Mouse (Mus musculus) liver, embryonic 12.5 days (tissue): Measurements from ENCODE around the gene Igsf11. TPM values are rescaled to one million over a fixed set of nuclear protein-coding genes. Genes with fewer than 3 reads are reported as not detected.

Source experiments
- ATAC-seq: fragments of 200-750 bp; cut with Nextera tagmentation; 2 replicates; pipeline ENCODE4 v1.8.0; 2017; ENCODE audit warnings: moderate number of reproducible peaks, mild to moderate bottlenecking, moderate library complexity
- H3K27ac ChIP-seq: fragments of 300-500 bp; sonication (generic); 2 replicates; pipeline ENCODE4 v1.5.1; 2016; ENCODE audit warnings: mild to moderate bottlenecking
- H3K27me3 ChIP-seq: fragments of 300-500 bp; sonication (generic); replicated peaks from 2 replicates; pipeline ENCODE4 v1.6.1; 2016; ENCODE audit warnings: mild to moderate bottlenecking, moderate library complexity
- H3K36me3 ChIP-seq: fragments of 300-500 bp; sonication (generic); 2 replicates; pipeline ENCODE4 v1.6.1; 2016; ENCODE audit warnings: mild to moderate bottlenecking, moderate library complexity
- H3K4me1 ChIP-seq: fragments of 300-500 bp; sonication (generic); 2 replicates; pipeline ENCODE4 v1.6.1; 2016
- H3K4me2 ChIP-seq: fragments of 300-500 bp; sonication (generic); 2 replicates; pipeline ENCODE4 v1.6.1; 2016; ENCODE audit warnings: mild to moderate bottlenecking, moderate library complexity
- H3K4me3 ChIP-seq: fragments of 300-500 bp; sonication (generic); 2 replicates; pipeline ENCODE4 v1.5.1; 2016; ENCODE audit warnings: mild to moderate bottlenecking, moderate library complexity
- H3K9ac ChIP-seq: fragments of 300-500 bp; sonication (generic); 2 replicates; pipeline ENCODE4 v1.6.1; 2016; ENCODE audit warnings: mild to moderate bottlenecking, moderate library complexity
- H3K9me3 ChIP-seq: fragments of 300-500 bp; sonication (generic); replicated peaks from 2 replicates; pipeline ENCODE4 v1.6.1; 2016; ENCODE audit warnings: mild to moderate bottlenecking, moderate library complexity
- WGBS: fragments of 180-500 bp; shearing (Covaris S2); methylation state at CpG from one replicate; pipeline ENCODE4 v1.1.7; 2016; ENCODE audit not compliant: insufficient replicate concordance; 5-methylcytosine and 5-hydroxymethylcytosine counted together
- polyA plus RNA-seq: library from polyadenylated mRNA; unstranded; fragments of >200 nt; fragmentation: Nextera tagmentation; extraction: Ambion mirVana; gene quantifications from 2 replicates; pipeline ENCODE4 v1.2.1, GENCODE M21; 2016

Gene Igsf11
- polyA plus RNA-seq, 1 experiment from 2014 or later, result 0.11 TPM

DNA sequence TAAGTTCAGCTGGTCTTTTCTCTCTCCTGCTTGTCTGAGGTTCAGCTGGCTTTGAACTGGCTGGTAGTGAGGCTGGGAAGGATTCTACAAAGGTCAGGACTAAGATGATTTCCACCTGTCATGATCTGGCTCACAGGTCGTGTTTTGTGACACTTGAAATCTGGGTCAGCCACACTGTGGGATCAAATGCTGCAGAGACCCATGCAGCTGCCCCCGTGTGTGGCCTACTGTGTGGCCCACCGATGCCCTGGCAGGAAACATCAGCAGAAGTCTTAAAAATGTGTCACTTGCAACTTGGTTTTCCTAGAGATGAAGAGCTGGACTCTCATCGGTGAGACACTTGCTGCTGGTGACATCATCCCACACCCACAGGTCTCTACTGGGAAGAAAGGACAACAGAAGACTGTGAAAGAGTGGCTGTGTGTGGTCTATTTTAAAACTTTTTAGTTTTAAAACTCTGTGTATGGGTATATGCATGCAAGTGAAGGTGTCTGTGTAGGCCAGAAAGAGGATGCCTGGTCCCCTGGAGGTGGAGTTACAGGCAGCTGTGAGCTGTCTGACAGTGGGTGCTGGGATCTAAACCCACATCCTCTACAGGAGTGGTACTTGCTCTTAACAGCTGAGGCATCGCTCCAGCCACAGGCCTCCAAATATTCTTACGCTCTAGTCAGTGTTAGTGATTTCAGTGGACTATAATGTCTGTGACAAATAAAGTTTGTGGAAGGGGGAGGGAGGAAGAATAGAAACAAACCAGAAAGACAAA lies 106.2 kb downstream of the Igsf11 start:
- WGBS, result 67% methylated on average over 6 of the region's 6 CpGs
- H3K4me2 ChIP-seq, result no peak overlapping the region
- ATAC-seq, result no peak

DNA sequence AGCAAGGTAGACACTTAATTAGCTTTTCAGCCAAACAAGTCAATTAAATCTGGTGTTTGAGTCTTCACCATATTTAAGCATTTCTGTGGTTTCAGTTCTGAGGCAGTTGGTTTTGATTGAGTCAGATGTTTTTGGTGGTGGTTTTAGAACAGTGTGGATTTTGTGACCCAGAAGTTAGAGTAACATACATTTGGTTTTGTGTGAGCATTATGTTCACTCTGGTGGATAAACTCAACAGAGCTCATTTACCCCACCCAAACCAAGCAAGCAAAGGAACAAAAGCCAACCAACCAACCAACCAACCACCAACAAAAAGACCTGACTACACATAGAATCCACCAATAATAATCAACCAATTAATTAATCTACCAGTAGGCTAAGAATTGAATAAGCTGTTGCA lies 106.8 kb downstream of the Igsf11 start:
- Histone ChIP-seq H3K4me1 (no peaks in the 10 kb centered on the region), H3K9me3 (no peaks in the 10 kb centered on the region), H3K27me3 (no peaks in the 10 kb centered on the region), H3K4me2 (no peak overlapping the region), H3K36me3 (no peaks in the 10 kb centered on the region), H3K27ac (no peak overlapping the region), H3K9ac (no peak overlapping the region), H3K4me3 (no peak overlapping the region)
- ATAC-seq, result no peak

More for the DNA sequence above, 106.2 kb downstream of the Igsf11 start:
- Histone ChIP-seq H3K4me3 (no peak overlapping the region), H3K27me3 (no peaks in the 10 kb centered on the region), H3K27ac (no peak overlapping the region), H3K4me1 (no peaks in the 10 kb centered on the region), H3K36me3 (no peaks in the 10 kb centered on the region), H3K9me3 (no peaks in the 10 kb centered on the region), H3K9ac (no peak overlapping the region)

DNA sequence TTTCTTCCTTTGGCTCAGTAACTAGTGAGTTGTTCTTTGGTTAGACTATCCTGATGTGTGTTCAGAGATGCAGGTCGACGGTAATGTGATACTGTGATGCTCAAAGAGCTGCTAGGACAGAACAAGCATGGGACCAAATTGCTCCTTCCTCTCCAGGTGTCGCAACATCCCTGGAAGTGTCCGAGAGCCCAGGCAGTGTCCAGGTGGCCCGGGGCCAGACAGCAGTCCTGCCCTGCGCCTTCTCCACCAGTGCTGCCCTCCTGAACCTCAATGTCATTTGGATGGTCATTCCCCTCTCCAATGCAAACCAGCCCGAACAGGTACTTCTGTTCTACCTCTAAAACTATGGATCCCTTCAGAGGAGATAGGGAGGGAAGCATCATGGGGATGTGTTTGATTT lies 114.5 kb downstream of the Igsf11 start:
- Histone ChIP-seq H3K27me3 (no peaks in the 10 kb centered on the region), H3K4me3 (no peak overlapping the region), H3K27ac (no peak overlapping the region), H3K4me2 (no peak overlapping the region), H3K36me3 (no peaks in the 10 kb centered on the region), H3K9me3 (no peaks in the 10 kb centered on the region), H3K9ac (no peak overlapping the region), H3K4me1 (no peaks in the 10 kb centered on the region)
- 73% methylated on average over 7 of the region's 7 CpGs for WGBS
- ATAC-seq, result no peak

DNA sequence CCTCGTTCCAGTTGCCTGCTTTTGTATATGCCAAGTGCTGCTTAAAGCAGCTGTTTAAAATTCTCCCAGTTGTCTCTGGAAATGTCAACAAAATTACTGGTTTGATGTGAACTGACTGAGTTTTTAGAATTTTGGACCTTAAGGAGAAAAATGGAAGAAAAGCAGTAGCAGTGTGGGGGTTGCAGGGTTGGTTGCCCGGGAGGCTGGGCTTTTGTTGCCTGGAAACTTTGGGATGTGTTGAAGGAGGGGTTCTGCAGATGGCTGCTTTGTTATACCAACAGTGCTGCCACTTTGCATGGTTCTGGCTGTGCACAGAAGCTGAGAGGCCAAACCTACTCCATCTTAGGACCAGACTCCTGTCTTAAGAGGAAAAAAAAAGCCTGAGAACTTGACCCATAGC lies 127.0 kb downstream of the Igsf11 start:
- Histone ChIP-seq H3K27ac (no peak overlapping the region), H3K4me1 (no peaks in the 10 kb centered on the region), H3K4me3 (no peak overlapping the region), H3K9me3 (no peaks in the 10 kb centered on the region), H3K9ac (no peak overlapping the region), H3K36me3 (no peaks in the 10 kb centered on the region), H3K4me2 (no peak overlapping the region), H3K27me3 (no peaks in the 10 kb centered on the region)
- ATAC-seq, result no peak
- WGBS, result 78% methylated on average over 2 of the region's 2 CpGs

GRCm38 (mm10) chr16:39025989-39026736 lies 133.7 kb downstream of the Igsf11 start:
- Histone ChIP-seq H3K4me3 (no peak overlapping the region), H3K4me1 (no peaks in the 10 kb centered on the region), H3K9me3 (no peaks in the 10 kb centered on the region), H3K27ac (no peak overlapping the region), H3K4me2 (no peak overlapping the region), H3K9ac (no peak overlapping the region), H3K36me3 (no peaks in the 10 kb centered on the region), H3K27me3 (no peaks in the 10 kb centered on the region)
- no peak for ATAC-seq
- 73% methylated on average over 8 of the region's 8 CpGs for WGBS

DNA sequence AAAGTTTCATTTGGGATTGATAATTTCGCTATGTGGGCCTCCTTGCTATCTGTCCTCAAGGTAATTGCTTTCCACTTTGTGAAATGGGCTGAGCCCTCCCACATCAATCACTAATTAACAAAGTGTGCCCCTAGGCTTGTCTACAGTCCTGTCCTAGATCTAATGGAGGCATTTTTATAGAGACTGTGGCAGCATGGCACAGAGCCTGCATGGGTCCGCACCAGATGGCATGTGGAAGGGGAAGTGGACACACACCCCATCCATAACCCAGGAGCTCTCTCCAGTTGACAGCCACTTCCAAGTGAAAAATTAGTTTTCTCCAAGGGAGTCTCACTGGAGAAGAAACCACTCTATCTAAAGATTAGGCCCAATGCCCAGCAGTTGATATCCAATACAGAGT lies 138.9 kb downstream of the Igsf11 start:
- no peaks in the 10 kb centered on the region for H3K4me1 ChIP-seq
- no peak overlapping the region for H3K4me3 ChIP-seq
- WGBS, result 68% methylated on average over 2 of the region's 2 CpGs
- H3K4me2 ChIP-seq, result no peak overlapping the region
- H3K27me3 ChIP-seq, result no peaks in the 10 kb centered on the region
- H3K36me3 ChIP-seq, result no peaks in the 10 kb centered on the region
- no peak overlapping the region for H3K27ac ChIP-seq
- ATAC-seq, result no peak
- no peaks in the 10 kb centered on the region for H3K9me3 ChIP-seq
- no peak overlapping the region for H3K9ac ChIP-seq

DNA sequence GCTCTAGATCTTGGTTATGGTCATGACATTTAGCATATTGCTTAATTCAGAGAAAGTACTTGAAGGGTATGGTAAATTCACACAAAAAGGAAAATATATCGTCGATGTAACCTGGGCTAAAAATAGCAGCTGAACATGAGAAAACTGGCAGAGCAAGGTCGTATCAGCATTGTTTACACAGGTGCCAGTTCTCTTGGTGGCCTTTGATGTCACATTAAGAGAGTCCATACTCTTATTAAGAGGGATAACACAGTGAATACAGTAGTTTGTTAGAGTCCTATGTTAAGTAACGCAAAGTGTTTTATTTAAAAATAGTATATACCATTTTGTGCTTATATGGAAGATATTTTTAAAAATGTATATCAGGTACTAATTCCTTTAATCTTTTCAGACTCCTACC lies 144.8 kb downstream of the Igsf11 start:
- H3K27ac ChIP-seq, result no peak overlapping the region
- no peaks in the 10 kb centered on the region for H3K27me3 ChIP-seq
- no peak overlapping the region for H3K4me2 ChIP-seq
- H3K4me3 ChIP-seq, result no peak overlapping the region
- H3K9me3 ChIP-seq, result no peaks in the 10 kb centered on the region
- H3K9ac ChIP-seq, result no peak overlapping the region
- H3K36me3 ChIP-seq, result no peaks in the 10 kb centered on the region
- WGBS, result 63% methylated on average over 4 of the region's 4 CpGs
- H3K4me1 ChIP-seq, result no peaks in the 10 kb centered on the region
- ATAC-seq, result no peak

- Histone ChIP-seq H3K27ac (no peak overlapping the region), H3K4me1 (no peaks in the 10 kb centered on the region), H3K9me3 (no peaks in the 10 kb centered on the region), H3K27me3 (no peaks in the 10 kb centered on the region), H3K4me2 (no peak overlapping the region), H3K9ac (no peak overlapping the region), H3K36me3 (no peaks in the 10 kb centered on the region), H3K4me3 (no peak overlapping the region)
- 59% methylated on average over 5 of the region's 5 CpGs for whole genome bisulfite sequencing
- ATAC-seq, result no peak
These were observed 151.9 kb downstream of the Igsf11 start for GRCm38 (mm10) chr16:39044381-39044780.

- Histone ChIP-seq H3K4me2 (no peak overlapping the region), H3K9ac (no peak overlapping the region), H3K27me3 (0 out of 2 replicates have a peak, but pooled peaks cover 4% of the 10 kb centered on the region), H3K4me1 (no peaks in the 10 kb centered on the region), H3K27ac (no peak overlapping the region), H3K36me3 (no peaks in the 10 kb centered on the region), H3K4me3 (no peak overlapping the region), H3K9me3 (no peaks in the 10 kb centered on the region)
- 6% methylated on average over 4 of the region's 4 CpGs for WGBS
- ATAC-seq, result no peak
These were observed 156.4 kb downstream of the Igsf11 start for GRCm38 (mm10) chr16:39048889-39049288.

DNA sequence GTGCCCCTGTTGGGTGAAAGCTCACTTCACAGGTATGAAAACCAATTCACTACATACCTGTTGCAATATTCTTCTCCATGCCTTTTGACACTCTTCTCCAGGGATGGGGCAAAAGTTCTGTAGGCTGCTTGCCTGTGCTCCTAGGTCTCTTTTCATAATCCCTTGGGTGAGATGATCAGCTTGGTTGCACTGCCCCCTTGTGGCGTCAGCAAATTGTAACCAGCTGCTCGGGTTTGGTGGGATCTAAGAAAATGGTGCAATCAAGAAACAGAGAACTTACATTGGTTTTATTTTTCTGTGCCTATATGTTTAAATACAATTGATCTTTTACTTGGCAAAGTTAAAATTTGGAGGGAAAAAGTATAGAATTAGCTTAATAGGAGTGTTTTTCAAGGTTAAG lies 160.5 kb downstream of the Igsf11 start:
- Histone ChIP-seq H3K9me3 (no peaks in the 10 kb centered on the region), H3K36me3 (no peaks in the 10 kb centered on the region), H3K27ac (no peak overlapping the region), H3K4me2 (no peak overlapping the region), H3K9ac (no peak overlapping the region), H3K4me1 (no peaks in the 10 kb centered on the region), H3K4me3 (no peak overlapping the region), H3K27me3 (0 out of 2 replicates have a peak, but pooled peaks cover 4% of the 10 kb centered on the region)
- 0% methylated on average over 2 of the region's 2 CpGs for WGBS
- no peak for ATAC-seq

- no peak for ATAC-seq
- Histone ChIP-seq H3K27me3 (0 out of 2 replicates have a peak, but pooled peaks cover 4% of the 10 kb centered on the region), H3K9me3 (no peaks in the 10 kb centered on the region), H3K4me3 (no peak overlapping the region), H3K27ac (no peak overlapping the region), H3K4me1 (no peaks in the 10 kb centered on the region), H3K36me3 (no peaks in the 10 kb centered on the region), H3K4me2 (no peak overlapping the region), H3K9ac (no peak overlapping the region)
- 37% methylated on average over 2 of the region's 2 CpGs for WGBS
These were observed 161.3 kb downstream of the Igsf11 start for GRCm38 (mm10) chr16:39053779-39054178.

GRCm38 (mm10) chr16:39056061-39056460 lies 163.6 kb downstream of the Igsf11 start:
- H3K4me2 ChIP-seq, result no peak overlapping the region
- H3K4me1 ChIP-seq, result no peaks in the 10 kb centered on the region
- H3K27ac ChIP-seq, result no peak overlapping the region
- H3K27me3 ChIP-seq, result 0 out of 2 replicates have a peak, but pooled peaks cover 1% of the 10 kb centered on the region
- WGBS, result 15% methylated on average over 6 of the region's 6 CpGs
- no peaks in the 10 kb centered on the region for H3K36me3 ChIP-seq
- H3K9ac ChIP-seq, result no peak overlapping the region
- ATAC-seq, result no peak
- no peaks in the 10 kb centered on the region for H3K9me3 ChIP-seq
- no peak overlapping the region for H3K4me3 ChIP-seq
